Mouse (Mus musculus) lung, postnatal 0 days (tissue): ENCODE results near the gene 9130213A22Rik. TPM values are rescaled to one million over a fixed set of nuclear protein-coding genes. Genes with fewer than 3 reads are reported as not detected.
A peak's percentile ranks its signal among the peaks of the same experiment; 100 is the strongest.

Experiments used
- ATAC-seq: fragments of 200-750 bp; cut with Nextera tagmentation; 2 replicates; pipeline ENCODE4 v1.8.0; 2017; ENCODE audit warnings: moderate library complexity
- DNase-seq: peaks from one replicate; pipeline ENCODE4 v3.0.0-alpha.2; 2016; ENCODE audit warnings: low spot score
- H3K27ac ChIP-seq: fragments of 300-500 bp; sonication (generic); 2 replicates; pipeline ENCODE4 v1.5.1; 2014; ENCODE audit warnings: antibody characterized with exemption, mild to moderate bottlenecking, low read length, mixed read lengths
- H3K27me3 ChIP-seq: fragments of 300-500 bp; sonication (generic); replicated peaks from 2 replicates; pipeline ENCODE4 v1.6.1; 2014; ENCODE audit warnings: low read length, mixed read lengths; ENCODE audit not compliant: insufficient read depth
- H3K36me3 ChIP-seq: fragments of 300-500 bp; sonication (generic); 2 replicates; pipeline ENCODE4 v1.6.1; 2014; ENCODE audit warnings: low read length, mixed read lengths; ENCODE audit not compliant: insufficient read depth
- H3K4me1 ChIP-seq: fragments of 300-500 bp; sonication (generic); 2 replicates; pipeline ENCODE4 v1.6.1; 2014; ENCODE audit warnings: antibody characterized with exemption, low read depth, low read length, mixed read lengths; ENCODE audit not compliant: insufficient read depth
- H3K4me2 ChIP-seq: fragments of 300-500 bp; sonication (generic); replicated peaks from 2 replicates; pipeline ENCODE4 v1.6.1; 2014; ENCODE audit warnings: low read depth, mild to moderate bottlenecking, low read length, moderate library complexity, mixed read lengths
- H3K4me3 ChIP-seq: fragments of 300-500 bp; sonication (generic); 2 replicates; pipeline ENCODE4 v1.5.1; 2014; ENCODE audit warnings: low read depth, low read length
- H3K9ac ChIP-seq: fragments of 300-500 bp; sonication (generic); replicated peaks from 2 replicates; pipeline ENCODE4 v1.6.1; 2014; ENCODE audit warnings: low read depth, mild to moderate bottlenecking
- H3K9me3 ChIP-seq: fragments of 300-500 bp; sonication (generic); 2 replicates; pipeline ENCODE4 v1.6.1; 2016; ENCODE audit warnings: low read length, mixed read lengths
- CTCF ChIP-seq: IDR thresholded peaks from 2 replicates; pipeline ENCODE4 v1.5.1; 2016; ENCODE audit warnings: antibody characterized with exemption, mild to moderate bottlenecking
- EP300 ChIP-seq: IDR thresholded peaks from 2 replicates; pipeline ENCODE4 v1.6.1; 2016; ENCODE audit warnings: antibody characterized with exemption, mild to moderate bottlenecking, control low read depth
- WGBS: fragments of 180-500 bp; shearing (Covaris S2); extraction: QIAGEN DNeasy Blood & Tissue Kit; methylation state at CpG from one replicate; pipeline ENCODE4 v1.1.7; 2014; 5-methylcytosine and 5-hydroxymethylcytosine counted together
- polyA plus RNA-seq: library from polyadenylated mRNA; unstranded; fragments of >200 nt; fragmentation: Nextera tagmentation; extraction: Ambion mirVana; gene quantifications from 2 replicates; pipeline ENCODE4 v1.2.1, GENCODE M21; 2015

9130213A22Rik gene
- polyA plus RNA-seq, 1 experiment from 2014 or later, result 0.50 TPM

- H3K4me1 ChIP-seq, result peaks cover 12% of the 10 kb centered on the region
- H3K4me2 ChIP-seq, result peak overlapping the region; percentile 36; the same call in 1 of the 2 replicates
- H3K4me3 ChIP-seq, result no peak overlapping the region
- ATAC-seq (no peak), DNase-seq (no peak)
- no peak overlapping the region for H3K9ac ChIP-seq
- 83% methylated on average over 11 of the region's 11 CpGs for WGBS
- TF ChIP-seq EP300, result no peak
- no peak for TF ChIP-seq CTCF
- H3K27me3 ChIP-seq, result no peaks in the 10 kb centered on the region
- H3K27ac ChIP-seq, result no peak overlapping the region
- no peaks in the 10 kb centered on the region for H3K36me3 ChIP-seq
- H3K9me3 ChIP-seq, result no peaks in the 10 kb centered on the region
Measured at GRCm38 (mm10) chr11:69072234-69072633, 50.2 kb downstream of the 9130213A22Rik start.

- Histone ChIP-seq H3K4me2 (peak overlapping the region; percentile 79), H3K9ac (peak overlapping the region; percentile 19; the same call in 1 of the 2 replicates), H3K27me3 (no peaks in the 10 kb centered on the region), H3K9me3 (no peaks in the 10 kb centered on the region), H3K4me3 (peak overlapping the region; percentile 45), H3K27ac (peak overlapping the region; percentile 79), H3K4me1 (peaks cover 17% of the 10 kb centered on the region), H3K36me3 (no peaks in the 10 kb centered on the region)
- 23% methylated on average over 9 of the region's 9 CpGs for WGBS
- no peak for DNase-seq
- ATAC-seq, result no peak
- TF ChIP-seq CTCF (no peak), EP300 (no peak)
Measured at GRCm38 (mm10) chr11:69071262-69071661, 51.1 kb downstream of the 9130213A22Rik start.

GRCm38 (mm10) chr11:69070590-69071222 lies 51.7 kb downstream of the 9130213A22Rik start, which contains the start of gene Tmem107:
Tmem107 (plus strand) TSS chr11:69070806.
- Histone ChIP-seq H3K27ac (peak within 1 kb of the TSS; percentile 79), H3K9me3 (no peaks in the 10 kb centered on the region), H3K4me3 (peak within 1 kb of the TSS; percentile 45), H3K4me2 (peak within 1 kb of the TSS; percentile 79), H3K36me3 (no peaks in the 10 kb centered on the region), H3K4me1 (peaks cover 17% of the 10 kb centered on the region), H3K27me3 (no peaks in the 10 kb centered on the region), H3K9ac (peak within 1 kb of the TSS; percentile 59)
- peak; percentile 97 for DNase-seq
- under 1% methylated on average over 45 of the region's 47 CpGs for whole genome bisulfite sequencing
- TF ChIP-seq EP300 (no peak), CTCF (peak; percentile 42; the same call in 1 of the 2 replicates)
- ATAC-seq, result peak; percentile 89

- Histone ChIP-seq H3K27me3 (no peaks in the 10 kb centered on the region), H3K9ac (peak overlapping the region; percentile 59), H3K4me2 (peak overlapping the region; percentile 79), H3K4me1 (peaks cover 17% of the 10 kb centered on the region), H3K9me3 (no peaks in the 10 kb centered on the region), H3K4me3 (peak overlapping the region; percentile 45), H3K27ac (peak overlapping the region; percentile 79), H3K36me3 (no peaks in the 10 kb centered on the region)
- no peak for ATAC-seq
- no peak for TF ChIP-seq CTCF
- TF ChIP-seq EP300, result no peak
- no peak for DNase-seq
- WGBS, result 1% methylated on average over 13 of the region's 13 CpGs
Measured at GRCm38 (mm10) chr11:69070093-69070492, 52.3 kb downstream of the 9130213A22Rik start.

Other genes starting within 250 kb of the 9130213A22Rik start
- 0.16 and 0.19 TPM in 2 replicates for gene Rnf222, start 234.0 kb downstream of the 9130213A22Rik start, polyA plus RNA-seq
- gene Rpl26, start 221.0 kb downstream of the 9130213A22Rik start, polyA plus RNA-seq, result 741 and 807 TPM in 2 replicates
- not detected in 2 replicates for gene Odf4, start 195.5 kb downstream of the 9130213A22Rik start, polyA plus RNA-seq
- gene Arhgef15, start 165.1 kb downstream of the 9130213A22Rik start, polyA plus RNA-seq, result 24.2 and 30.7 TPM in 2 replicates
- 4.3 and 5.5 TPM in 2 replicates for gene Slc25a35, start 154.5 kb downstream of the 9130213A22Rik start, polyA plus RNA-seq
- gene Rangrf, start 147.4 kb downstream of the 9130213A22Rik start, polyA plus RNA-seq, result 16.0 and 18.3 TPM in 2 replicates
- gene Pfas, start 114.1 kb downstream of the 9130213A22Rik start, polyA plus RNA-seq, result 7.0 and 9.0 TPM in 2 replicates
- gene Ctc1, start 106.7 kb downstream of the 9130213A22Rik start, polyA plus RNA-seq, result 12.2 and 12.3 TPM in 2 replicates
- 6.5 and 9.1 TPM in 2 replicates for gene Aurkb, start 76.9 kb downstream of the 9130213A22Rik start, polyA plus RNA-seq
- 20.1 and 21.9 TPM in 2 replicates for gene Borcs6, start 62.9 kb downstream of the 9130213A22Rik start, polyA plus RNA-seq
- 62.9 and 70.0 TPM in 2 replicates for gene Tmem107, start 51.8 kb downstream of the 9130213A22Rik start, polyA plus RNA-seq
- 45.0 and 50.6 TPM in 2 replicates for gene Vamp2, start 34.1 kb downstream of the 9130213A22Rik start, polyA plus RNA-seq
- 16.6 and 30.0 TPM in 2 replicates for gene Per1, start 27.4 kb downstream of the 9130213A22Rik start, polyA plus RNA-seq
- gene Hes7, start 2.2 kb downstream of the 9130213A22Rik start, polyA plus RNA-seq, result 0.38 and 0.49 TPM in 2 replicates
- 0.13 and 0.44 TPM in 2 replicates for gene Aloxe3, start 3.3 kb upstream of the 9130213A22Rik start, polyA plus RNA-seq
- gene Alox12b, start 34.4 kb upstream of the 9130213A22Rik start, polyA plus RNA-seq, result not detected in 2 replicates
- 0.04 and 0.08 TPM in 2 replicates for gene Alox8, start 75.3 kb upstream of the 9130213A22Rik start, polyA plus RNA-seq
- gene Gucy2e, start 114.4 kb upstream of the 9130213A22Rik start, polyA plus RNA-seq, result 0.04 TPM in 1 of 2 replicates, not detected in the other
- gene Cntrob, start 201.2 kb upstream of the 9130213A22Rik start, polyA plus RNA-seq, result 5.0 and 5.5 TPM in 2 replicates
- gene Trappc1, start 201.4 kb upstream of the 9130213A22Rik start, polyA plus RNA-seq, result 109 TPM in 2 replicates
- gene Kcnab3, start 203.7 kb upstream of the 9130213A22Rik start, polyA plus RNA-seq, result 0.86 and 0.93 TPM in 2 replicates
- gene Rnf227, start 217.9 kb upstream of the 9130213A22Rik start, polyA plus RNA-seq, result 5.7 and 6.6 TPM in 2 replicates
- 29.9 and 38.4 TPM in 2 replicates for gene Chd3, start 246.8 kb upstream of the 9130213A22Rik start, polyA plus RNA-seq